Mouse (Mus musculus) T-helper 1 cell (primary cell): ENCODE measurements around the gene Rnf183.

Source experiments
- in situ Hi-C: fragments of 300-600 bp; cut with MboI, MseI; formaldehyde crosslinking; loops from one replicate; pipeline ENCODE4 v1.15.1; 2025; ENCODE audit warnings: high pct_unique_total_duplicates

Gene Rnf183

GRCm38 (mm10) chr4:62383752-62384151 is 51.3 kb downstream of the Rnf183 start:
- in situ Hi-C loops, result no loop called here

- in situ Hi-C loops, result no loop called here
These were observed 51.8 kb downstream of the Rnf183 start for GRCm38 (mm10) chr4:62383207-62383606.

GRCm38 (mm10) chr4:62379724-62380381 is 55.2 kb downstream of the Rnf183 start:
- in situ Hi-C loops, result no loop called here
